Mouse (Mus musculus) lung, embryonic 16.5 days (tissue): Measurements from ENCODE around the gene Mettl21c. TPM values are rescaled to one million over a fixed set of nuclear protein-coding genes. Genes with fewer than 3 reads are reported as not detected.
A peak's percentile ranks its signal among the peaks of the same experiment; 100 is the strongest.
"Not testable (repeated sequence)": the region's sequence is repeated elsewhere in the genome, so short reads cannot be mapped to it uniquely, and the experiment has no call there.

Source experiments
- ATAC-seq: fragments of 200-750 bp; cut with Nextera tagmentation; 2 replicates; pipeline ENCODE4 v1.8.0; 2017; ENCODE audit warnings: low read depth, mild to moderate bottlenecking, moderate library complexity
- H3K27ac ChIP-seq: fragments of 300-500 bp; sonication (generic); 2 replicates; pipeline ENCODE4 v1.5.1; 2014; ENCODE audit warnings: mild to moderate bottlenecking, control low read depth, low read length
- H3K27me3 ChIP-seq: fragments of 300-500 bp; sonication (generic); 2 replicates; pipeline ENCODE4 v1.6.1; 2014; ENCODE audit warnings: low read depth, low read length, mixed read lengths; ENCODE audit not compliant: control insufficient read depth, insufficient read depth
- H3K36me3 ChIP-seq: fragments of 300-500 bp; sonication (generic); 2 replicates; pipeline ENCODE4 v1.6.1; 2014; ENCODE audit warnings: low read length; ENCODE audit not compliant: control insufficient read depth, insufficient read depth
- H3K4me1 ChIP-seq: fragments of 300-500 bp; sonication (generic); replicated peaks from 2 replicates; pipeline ENCODE4 v1.6.1; 2014; ENCODE audit warnings: low read length, mixed read lengths; ENCODE audit not compliant: control insufficient read depth, insufficient read depth
- H3K4me2 ChIP-seq: fragments of 300-500 bp; sonication (generic); 2 replicates; pipeline ENCODE4 v1.6.1; 2014; ENCODE audit warnings: low read depth, low read length, control low read depth
- H3K4me3 ChIP-seq: fragments of 300-500 bp; sonication (generic); 2 replicates; pipeline ENCODE4 v1.5.1; 2014; ENCODE audit warnings: mild to moderate bottlenecking, low read length, control low read depth
- H3K9ac ChIP-seq: fragments of 300-500 bp; sonication (generic); 2 replicates; pipeline ENCODE4 v1.6.1; 2014; ENCODE audit warnings: low read length, control low read depth
- H3K9me3 ChIP-seq: fragments of 300-500 bp; sonication (generic); 2 replicates; pipeline ENCODE4 v1.6.1; 2016; ENCODE audit warnings: low read length; ENCODE audit not compliant: control insufficient read depth
- WGBS: fragments of 180-500 bp; shearing (Covaris S2); extraction: QIAGEN DNeasy Blood & Tissue Kit; methylation state at CpG from one replicate; pipeline ENCODE4 v1.1.7; 2014; 5-methylcytosine and 5-hydroxymethylcytosine counted together
- polyA plus RNA-seq: library from polyadenylated mRNA; unstranded; fragments of >200 nt; fragmentation: Nextera tagmentation; extraction: Ambion mirVana; gene quantifications from 2 replicates; pipeline ENCODE4 v1.2.1, GENCODE M21; 2015

Mettl21c gene
- polyA plus RNA-seq, result 0.40 and 0.55 TPM in 2 replicates

- no peaks in the 10 kb centered on the region for H3K27me3 ChIP-seq
- H3K9ac ChIP-seq, result no peak within 1 kb of the TSS
- H3K4me2 ChIP-seq, result no peak within 1 kb of the TSS
- no peaks in the 10 kb centered on the region for H3K4me1 ChIP-seq
- H3K9me3 ChIP-seq, result no peaks in the 10 kb centered on the region
- no peak within 1 kb of the TSS for H3K27ac ChIP-seq
- no peak for ATAC-seq
- no peak within 1 kb of the TSS for H3K4me3 ChIP-seq
- no peaks in the 10 kb centered on the region for H3K36me3 ChIP-seq
Observed at GRCm38 (mm10) chr1:44019934-44020333, at the start of gene Mettl21c. Gene Mettl21c, minus strand, starts transcription at chr1:44020034.

- WGBS, result 4% methylated on average over 1 of the region's 1 CpGs
- Histone ChIP-seq H3K27me3 (no peaks in the 10 kb centered on the region), H3K9me3 (no peaks in the 10 kb centered on the region), H3K27ac (no peak overlapping the region), H3K4me2 (no peak overlapping the region), H3K4me3 (no peak overlapping the region), H3K9ac (no peak overlapping the region), H3K36me3 (no peaks in the 10 kb centered on the region), H3K4me1 (no peaks in the 10 kb centered on the region)
- no peak for ATAC-seq
Observed at GRCm38 (mm10) chr1:44064625-44065024, 44.8 kb upstream of the Mettl21c start.

GRCm38 (mm10) chr1:44063439-44063838 is 43.6 kb upstream of the Mettl21c start:
- H3K4me3 ChIP-seq, result no peak overlapping the region
- H3K36me3 ChIP-seq, result no peaks in the 10 kb centered on the region
- no peak overlapping the region for H3K9ac ChIP-seq
- no peaks in the 10 kb centered on the region for H3K4me1 ChIP-seq
- ATAC-seq, result no peak
- no peak overlapping the region for H3K27ac ChIP-seq
- WGBS, result 90% methylated on average over 6 of the region's 6 CpGs
- no peaks in the 10 kb centered on the region for H3K27me3 ChIP-seq
- no peak overlapping the region for H3K4me2 ChIP-seq
- no peaks in the 10 kb centered on the region for H3K9me3 ChIP-seq

- Histone ChIP-seq H3K9ac (no peak within 1 kb of the TSS), H3K4me2 (no peak within 1 kb of the TSS), H3K4me3 (no peak within 1 kb of the TSS), H3K27ac (no peak within 1 kb of the TSS), H3K4me1 (no peaks in the 10 kb centered on the region), H3K27me3 (no peaks in the 10 kb centered on the region), H3K36me3 (no peaks in the 10 kb centered on the region), H3K9me3 (no peaks in the 10 kb centered on the region)
- ATAC-seq, result no peak
- WGBS, result 83% methylated on average over 2 of the region's 2 CpGs
Observed at GRCm38 (mm10) chr1:44061836-44062235, 42.0 kb upstream of the Mettl21c start, which contains the start of gene Gm8251. Gene Gm8251, minus strand, starts transcription at chr1:44061936.

- Histone ChIP-seq H3K9me3 (no peaks in the 10 kb centered on the region), H3K27ac (no peak overlapping the region), H3K36me3 (no peaks in the 10 kb centered on the region), H3K4me2 (no peak overlapping the region), H3K4me1 (no peaks in the 10 kb centered on the region), H3K4me3 (no peak overlapping the region), H3K9ac (no peak overlapping the region), H3K27me3 (no peaks in the 10 kb centered on the region)
- no peak for ATAC-seq
- 68% methylated on average over 3 of the region's 3 CpGs for WGBS
Observed at GRCm38 (mm10) chr1:44057805-44058204, 38.0 kb upstream of the Mettl21c start.

GRCm38 (mm10) chr1:44046556-44046955 is 26.7 kb upstream of the Mettl21c start:
- ATAC-seq, result peak; percentile 31; the same call in 1 of the 2 replicates
- WGBS, result 56% methylated on average over 2 of the region's 2 CpGs
- no peaks in the 10 kb centered on the region for H3K36me3 ChIP-seq

GRCm38 (mm10) chr1:44045689-44046088 is 25.9 kb upstream of the Mettl21c start:
- H3K36me3 ChIP-seq, H3K27ac ChIP-seq, H3K9me3 ChIP-seq, H3K27me3 ChIP-seq, H3K4me1 ChIP-seq, ATAC-seq, H3K9ac ChIP-seq, H3K4me2 ChIP-seq, H3K4me3 ChIP-seq: not testable (repeated sequence)
- 80% methylated on average over 5 of the region's 5 CpGs for WGBS

More at GRCm38 (mm10) chr1:44046556-44046955, 26.7 kb upstream of the Mettl21c start:
- Histone ChIP-seq H3K27ac (no peak overlapping the region), H3K9me3 (no peaks in the 10 kb centered on the region), H3K9ac (no peak overlapping the region), H3K4me1 (0 out of 2 replicates have a peak, but pooled peaks cover 2% of the 10 kb centered on the region), H3K4me3 (no peak overlapping the region), H3K27me3 (no peaks in the 10 kb centered on the region), H3K4me2 (no peak overlapping the region)

GRCm38 (mm10) chr1:44042555-44042915 is 22.7 kb upstream of the Mettl21c start:
- Histone ChIP-seq H3K4me2 (peak overlapping the region; percentile 87), H3K27me3 (no peaks in the 10 kb centered on the region), H3K4me3 (peak overlapping the region; percentile 55), H3K9me3 (no peaks in the 10 kb centered on the region), H3K4me1 (0 out of 2 replicates have a peak, but pooled peaks cover 2% of the 10 kb centered on the region), H3K9ac (peak overlapping the region; percentile 68), H3K36me3 (no peaks in the 10 kb centered on the region), H3K27ac (no peak overlapping the region)
- WGBS, result 7% methylated on average over 6 of the region's 6 CpGs
- peak; percentile 36; the same call in 1 of the 2 replicates for ATAC-seq

- WGBS, result under 1% methylated on average over 17 of the region's 17 CpGs
- peak overlapping the region; percentile 87 for H3K4me2 ChIP-seq
- H3K4me3 ChIP-seq, result peak overlapping the region; percentile 55
- peak overlapping the region; percentile 68 for H3K9ac ChIP-seq
- no peaks in the 10 kb centered on the region for H3K36me3 ChIP-seq
- H3K27ac ChIP-seq, result no peak overlapping the region
- no peaks in the 10 kb centered on the region for H3K9me3 ChIP-seq
- peak; percentile 68 for ATAC-seq
- H3K27me3 ChIP-seq, result no peaks in the 10 kb centered on the region
- H3K4me1 ChIP-seq, result 0 out of 2 replicates have a peak, but pooled peaks cover 2% of the 10 kb centered on the region
Observed at GRCm38 (mm10) chr1:44041797-44042554, 22.1 kb upstream of the Mettl21c start.
